Mouse (Mus musculus) C2C12 (cell line): ENCODE measurements at regions not wholly inside any gene's neighbourhood (a gene's known extent, or its start where the extent isn't known, plus 50 kb on each side); places are given as distances from the start of the nearest gene placed in this dataset.

ENCODE experiments used
- CTCF ChIP-seq: IDR thresholded peaks from one replicate; pipeline ENCODE4 v1.5.1; 2011; ENCODE audit not compliant: control insufficient read depth, insufficient read depth, insufficient read length
- FOSL1 ChIP-seq: IDR thresholded peaks from one replicate; pipeline ENCODE4 v1.8.0; 2011; ENCODE audit warnings: mild to moderate bottlenecking, low read length; ENCODE audit not compliant: poor library complexity, insufficient read depth, severe bottlenecking
- MYOG ChIP-seq: IDR thresholded peaks from one replicate; pipeline ENCODE4 v1.6.1; 2011; ENCODE audit not compliant: control insufficient read depth, insufficient read length; ENCODE audit errors: extremely low read depth

DNA sequence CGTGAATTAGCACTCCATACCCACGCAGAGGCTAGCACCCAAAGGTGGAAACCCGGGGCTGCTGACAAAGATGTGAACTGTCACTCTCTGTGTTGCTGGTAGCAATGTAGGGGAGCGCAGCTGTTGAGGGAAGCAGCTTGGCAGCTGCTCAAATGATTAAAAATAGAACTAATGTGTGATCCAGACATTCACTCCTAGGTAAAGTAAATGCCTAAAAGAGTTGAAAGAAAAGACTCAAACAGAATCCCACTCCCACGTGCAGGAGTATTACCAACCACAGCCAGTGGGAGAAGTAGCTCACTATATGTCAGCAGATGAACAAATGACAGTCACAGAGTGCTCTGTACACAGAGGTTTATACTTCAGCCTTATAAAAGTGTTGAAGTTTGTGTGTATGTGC is 558.0 kb downstream of the Ptprc start:
- TF ChIP-seq CTCF (no peak), MYOG (no peak), FOSL1 (no peak)
